Mouse (Mus musculus): ENCODE results near the gene Eef1a1.
A peak's percentile ranks its signal among the peaks of the same experiment; 100 is the strongest.
"Not testable (repeated sequence)": the region's sequence is repeated elsewhere in the genome, so short reads cannot be mapped to it uniquely, and the experiment has no call there.

Eef1a1 gene

GRCm38 (mm10) chr9:78488890-78489420, at the start of gene Eef1a1:
Gene Eef1a1 (minus strand): TSS chr9:78489151.
- peak; percentile 30 to 64 for DNase-seq (ENCODE audit: low spot score in 2 of 2)

- DNase-seq (ENCODE audit: low spot score in 2 of 2): no peak
Measured at GRCm38 (mm10) chr9:78538421-78538820, 49.5 kb upstream of the Eef1a1 start.

GRCm38 (mm10) chr9:78537154-78537873, 48.4 kb upstream of the Eef1a1 start:
- no peak for DNase-seq (ENCODE audit: low spot score in 2 of 2)

- no peak for DNase-seq (ENCODE audit: low spot score in 2 of 2)
Measured at GRCm38 (mm10) chr9:78534606-78535005, 45.7 kb upstream of the Eef1a1 start.

GRCm38 (mm10) chr9:78533296-78533935, 44.5 kb upstream of the Eef1a1 start:
- DNase-seq (ENCODE audit: low spot score in 2 of 2): peak in 1 of 2 experiments; percentile 35

- no peak for DNase-seq (ENCODE audit: low spot score in 2 of 2)
Measured at GRCm38 (mm10) chr9:78532341-78532819, 43.4 kb upstream of the Eef1a1 start.

- DNase-seq (ENCODE audit: low spot score in 2 of 2): no peak
Measured at GRCm38 (mm10) chr9:78531816-78532215, 42.9 kb upstream of the Eef1a1 start.

- DNase-seq (ENCODE audit: low spot score in 2 of 2): peak; percentile 68 to 90
Measured at GRCm38 (mm10) chr9:78527767-78528381, 38.9 kb upstream of the Eef1a1 start.

- DNase-seq (ENCODE audit: low spot score in 2 of 2): peak; percentile 77 to 85
Measured at GRCm38 (mm10) chr9:78527301-78527761, 38.4 kb upstream of the Eef1a1 start.

GRCm38 (mm10) chr9:78526206-78526605, 37.3 kb upstream of the Eef1a1 start:
- DNase-seq (ENCODE audit: low spot score in 2 of 2): no peak

GRCm38 (mm10) chr9:78525451-78526135, 36.6 kb upstream of the Eef1a1 start:
- DNase-seq (ENCODE audit: low spot score in 2 of 2): no peak

GRCm38 (mm10) chr9:78521689-78522088, 32.7 kb upstream of the Eef1a1 start:
- no peak for DNase-seq (ENCODE audit: low spot score in 2 of 2)

- peak in 1 of 2 experiments; percentile 51 for DNase-seq (ENCODE audit: low spot score in 2 of 2)
Measured at GRCm38 (mm10) chr9:78520780-78521601, 32.0 kb upstream of the Eef1a1 start.

GRCm38 (mm10) chr9:78520127-78520779, 31.3 kb upstream of the Eef1a1 start:
- peak in 1 of 2 experiments; percentile 37 for DNase-seq (ENCODE audit: low spot score in 2 of 2)

GRCm38 (mm10) chr9:78517237-78517636, 28.3 kb upstream of the Eef1a1 start:
- not testable (repeated sequence) for DNase-seq (ENCODE audit: low spot score in 2 of 2)

GRCm38 (mm10) chr9:78516125-78516524, 27.2 kb upstream of the Eef1a1 start:
- DNase-seq (ENCODE audit: low spot score in 2 of 2): no peak

- no peak for DNase-seq (ENCODE audit: low spot score in 2 of 2)
Measured at GRCm38 (mm10) chr9:78514681-78515080, 25.7 kb upstream of the Eef1a1 start.

GRCm38 (mm10) chr9:78513776-78514500, 25.0 kb upstream of the Eef1a1 start:
- no peak for DNase-seq (ENCODE audit: low spot score in 2 of 2)

GRCm38 (mm10) chr9:78511705-78512104, 22.8 kb upstream of the Eef1a1 start:
- DNase-seq (ENCODE audit: low spot score in 2 of 2): no peak
